Mouse (Mus musculus) testis, postnatal 10 days (tissue): Measurements from ENCODE around the gene Prkag2.

ENCODE experiments used
- DNase-seq: peaks from one replicate; pipeline ENCODE4 v3.0.0; 2021; ENCODE audit warnings: low spot score

The Prkag2 gene

DNA sequence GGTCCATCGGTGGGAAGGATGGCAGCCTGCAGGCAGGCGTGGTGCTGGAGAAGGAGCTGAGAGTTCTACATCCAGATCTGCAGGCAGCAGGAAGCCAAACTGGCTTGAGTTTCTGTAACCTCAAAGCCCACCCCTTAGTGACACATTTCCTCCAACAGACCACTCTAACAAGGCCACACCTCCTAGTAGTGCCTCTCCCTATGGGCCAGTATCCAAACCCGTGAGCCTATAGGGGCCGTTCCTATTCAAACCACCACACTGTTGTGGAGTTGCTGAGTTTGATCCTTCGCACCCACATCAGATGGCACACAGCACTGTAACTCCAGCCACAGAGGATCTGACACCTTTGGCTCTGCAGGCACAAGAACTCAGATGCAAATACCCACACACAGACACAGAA, 185.3 kb downstream of the Prkag2 start:
- DNase-seq, result no peak

DNA sequence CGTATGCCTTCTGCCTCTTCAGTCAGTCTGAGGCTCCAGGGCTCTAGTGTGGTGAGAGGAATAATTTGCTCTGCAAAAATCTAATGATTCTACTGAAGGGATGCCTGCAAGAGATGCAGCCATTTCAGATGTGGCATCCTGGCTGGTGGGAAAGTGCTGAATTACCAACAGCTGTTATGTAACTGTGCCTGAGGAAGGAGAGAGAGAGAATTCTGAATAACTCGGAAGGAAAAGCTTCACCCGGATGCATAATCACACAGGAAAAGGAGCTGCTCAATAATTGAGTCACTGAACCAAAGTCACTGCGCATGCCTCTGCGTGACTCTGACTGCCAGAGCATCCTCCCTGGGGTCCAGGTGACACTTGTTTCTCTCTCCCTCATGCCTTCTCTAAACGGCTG, 186.8 kb downstream of the Prkag2 start:
- DNase-seq, result no peak

DNA sequence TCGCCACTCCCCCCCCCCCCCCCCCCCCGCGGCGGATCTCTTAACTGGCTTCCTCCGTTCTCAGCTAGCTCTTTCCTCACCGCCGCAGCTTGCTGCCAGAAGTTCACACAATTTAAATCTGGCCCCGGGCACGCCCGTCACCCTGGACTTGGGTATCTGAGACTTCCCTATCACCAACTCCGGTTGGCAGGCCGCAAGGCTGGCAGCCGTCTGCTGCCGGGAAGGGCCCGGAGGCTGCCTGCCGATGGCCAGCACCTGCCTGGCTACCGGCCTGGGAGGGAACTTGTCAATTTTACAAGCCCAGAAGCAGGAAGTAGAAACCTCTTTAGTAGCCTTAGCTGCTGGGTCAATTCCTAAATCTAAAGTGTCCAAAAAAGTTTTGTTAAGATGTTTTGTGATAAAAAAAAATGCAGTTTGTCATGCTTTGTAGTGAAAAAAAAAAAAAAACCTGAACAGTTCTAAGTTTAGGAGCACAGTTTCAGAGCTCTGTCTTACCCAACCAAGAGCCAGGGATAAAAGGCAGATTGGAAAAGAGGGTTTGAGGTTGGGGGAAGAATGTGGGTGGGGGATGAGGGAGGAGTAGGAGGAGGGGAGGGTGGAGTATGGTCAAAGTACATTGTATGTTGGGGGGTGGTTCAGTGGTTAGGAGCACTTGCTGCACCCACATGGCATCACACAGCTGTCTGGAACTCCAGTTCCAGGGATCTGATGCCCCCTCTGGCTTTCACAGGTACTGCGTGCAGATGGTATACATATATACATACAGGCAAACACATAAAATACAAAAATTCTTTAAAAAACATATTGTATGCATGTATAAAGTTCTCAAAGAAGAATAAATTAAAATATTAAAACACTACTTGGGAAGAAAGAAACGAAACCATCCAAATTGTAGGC, 191.4 kb downstream of the Prkag2 start:
- peak; percentile 59 for DNase-seq

- peak; percentile 90 for DNase-seq
These were observed 192.2 kb downstream of the Prkag2 start for GRCm38 (mm10) chr5:24908141-24908819.

GRCm38 (mm10) chr5:24907737-24908136, 192.7 kb downstream of the Prkag2 start:
- no peak for DNase-seq

- DNase-seq, result no peak
These were observed 193.6 kb downstream of the Prkag2 start for GRCm38 (mm10) chr5:24906844-24907243.

- no peak for DNase-seq
These were observed 195.5 kb downstream of the Prkag2 start for GRCm38 (mm10) chr5:24904941-24905340.

DNA sequence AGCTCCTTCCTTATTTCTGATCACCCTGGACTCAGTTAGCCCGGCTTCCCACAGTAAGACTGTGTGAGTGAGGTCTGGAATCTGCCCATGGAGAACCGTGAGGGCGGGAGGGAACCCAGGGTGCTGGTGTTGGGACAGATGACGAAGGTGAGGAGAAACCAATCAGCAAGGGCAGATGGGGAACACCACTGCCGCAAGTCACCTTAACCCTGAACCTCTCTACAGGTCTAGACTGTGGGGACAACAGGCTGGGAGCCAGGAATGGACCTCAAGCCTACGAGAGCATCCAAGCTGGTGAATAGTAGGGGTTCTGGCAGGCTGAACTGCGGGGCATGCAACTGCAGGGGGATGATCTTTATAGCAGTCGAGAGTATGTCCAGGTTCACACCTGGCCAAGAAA, 196.0 kb downstream of the Prkag2 start:
- DNase-seq, result no peak

DNA sequence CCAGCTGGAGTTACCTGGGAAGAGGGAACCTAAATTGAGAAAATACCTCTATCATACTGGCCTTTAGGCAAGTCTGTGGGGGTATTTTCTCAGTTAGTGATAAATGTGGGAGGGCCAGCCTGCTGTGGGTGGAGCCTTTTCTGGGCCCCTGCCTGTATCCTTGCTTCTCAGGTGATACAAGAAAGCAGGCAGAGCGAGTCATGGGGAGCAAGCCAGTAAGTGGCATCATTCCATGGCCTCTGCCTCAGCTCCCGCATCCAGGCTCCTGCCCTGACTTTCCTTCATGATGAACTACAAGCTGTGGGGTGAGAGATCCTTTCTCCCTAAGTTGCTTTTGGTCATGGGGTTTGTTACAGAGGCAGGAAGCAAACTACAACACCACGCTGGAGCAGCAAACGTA, 196.4 kb downstream of the Prkag2 start:
- DNase-seq, result no peak

GRCm38 (mm10) chr5:24902835-24903234, 197.6 kb downstream of the Prkag2 start:
- no peak for DNase-seq

DNA sequence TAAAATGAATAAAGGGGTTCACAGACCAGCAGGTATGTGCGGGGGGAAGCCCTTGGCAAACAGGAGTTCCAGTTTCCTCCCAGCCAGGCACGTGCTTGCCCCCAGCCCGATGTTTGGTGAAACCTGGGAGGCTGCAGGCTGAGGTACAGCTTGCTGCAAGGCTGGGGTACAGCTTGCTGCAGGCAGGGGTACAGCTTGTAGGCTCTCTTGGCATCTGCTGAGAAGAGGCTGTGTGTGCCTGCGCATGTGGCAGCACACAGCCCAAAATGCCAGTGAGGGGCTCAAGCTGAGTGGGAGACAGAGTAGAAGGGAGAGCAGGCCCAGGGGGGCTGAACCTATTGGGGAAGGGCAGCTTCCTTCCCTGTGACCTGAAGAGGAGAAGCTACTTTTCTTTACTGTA, 204.8 kb downstream of the Prkag2 start:
- DNase-seq, result no peak

DNA sequence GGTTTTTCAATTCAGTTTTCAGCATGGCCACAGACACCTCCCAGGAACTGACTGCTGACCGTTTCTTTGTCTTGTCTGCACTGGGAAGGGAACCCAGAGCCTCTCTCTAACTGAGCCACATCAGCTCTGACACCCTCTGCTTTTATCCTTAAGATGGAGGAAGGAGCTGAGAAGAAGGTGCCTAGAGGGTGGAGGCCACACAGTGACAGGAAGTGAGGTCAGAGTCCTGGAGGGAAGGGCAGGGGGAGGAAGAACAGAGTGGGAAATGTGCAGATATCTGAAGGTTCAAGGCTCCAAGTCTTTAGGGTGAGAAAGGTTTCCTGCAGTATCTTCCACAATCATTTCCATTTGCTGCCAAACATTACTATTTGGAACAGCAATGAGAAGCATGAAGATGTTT, 205.6 kb downstream of the Prkag2 start:
- DNase-seq, result no peak

GRCm38 (mm10) chr5:24892461-24892860, 208.0 kb downstream of the Prkag2 start:
- DNase-seq, result no peak

- DNase-seq, result no peak
These were observed 210.6 kb downstream of the Prkag2 start for GRCm38 (mm10) chr5:24889860-24890259.

DNA sequence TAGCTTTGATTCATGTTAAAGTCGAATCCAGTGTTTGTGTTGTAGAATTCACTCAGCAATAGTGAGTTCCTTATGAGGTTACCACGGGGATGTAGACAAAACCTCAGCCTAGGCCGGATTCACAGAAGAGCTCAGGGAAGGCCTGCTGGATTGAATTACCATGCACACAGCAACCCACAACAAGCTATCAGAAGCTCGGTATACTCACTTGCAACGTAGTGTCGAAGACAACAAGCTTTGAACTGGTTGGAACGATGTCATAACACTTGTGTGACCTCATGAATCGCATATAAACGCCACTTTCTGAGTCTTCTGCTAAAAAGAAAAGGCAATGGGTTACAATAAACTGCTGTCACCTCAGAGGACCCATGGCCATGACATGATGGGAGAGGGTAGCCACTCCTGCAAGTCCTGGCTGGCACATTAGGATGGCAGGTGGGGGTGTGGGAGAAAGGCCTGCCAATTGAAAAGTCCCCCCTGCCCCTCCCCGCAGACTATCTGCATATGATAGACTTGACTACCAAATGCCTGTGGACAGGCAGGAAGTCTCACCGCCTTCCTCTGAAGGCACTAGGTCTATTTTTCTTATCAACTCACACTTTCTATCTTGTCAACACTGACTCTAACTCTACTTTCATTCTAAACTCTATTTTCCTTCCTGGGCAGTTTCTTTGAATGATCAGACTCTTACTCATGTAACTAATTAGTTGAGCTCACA, 211.4 kb downstream of the Prkag2 start:
- no peak for DNase-seq

DNA sequence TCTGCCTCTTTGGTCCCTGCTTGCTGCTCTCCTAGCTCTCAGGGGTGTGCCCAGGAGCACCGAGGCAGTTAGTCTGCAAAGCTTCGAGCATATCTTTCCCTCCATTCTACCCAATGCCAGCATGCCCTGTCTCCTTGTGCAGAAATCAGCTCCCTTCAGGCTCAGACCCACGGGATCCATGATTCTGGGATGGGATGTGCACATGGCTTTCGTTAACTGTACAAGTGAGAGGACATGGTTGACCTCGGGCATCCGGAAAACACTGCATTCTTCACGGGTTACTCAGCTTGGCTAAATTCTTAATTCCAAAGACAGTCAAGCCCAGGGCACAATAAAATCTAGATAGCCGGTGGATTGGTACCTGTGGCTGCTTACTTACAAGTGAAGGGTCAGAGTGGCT, 213.2 kb downstream of the Prkag2 start:
- DNase-seq, result no peak

- DNase-seq, result no peak
These were observed 221.7 kb downstream of the Prkag2 start for GRCm38 (mm10) chr5:24878713-24879112.

GRCm38 (mm10) chr5:24877836-24878624, 222.4 kb downstream of the Prkag2 start:
- DNase-seq, result no peak

DNA sequence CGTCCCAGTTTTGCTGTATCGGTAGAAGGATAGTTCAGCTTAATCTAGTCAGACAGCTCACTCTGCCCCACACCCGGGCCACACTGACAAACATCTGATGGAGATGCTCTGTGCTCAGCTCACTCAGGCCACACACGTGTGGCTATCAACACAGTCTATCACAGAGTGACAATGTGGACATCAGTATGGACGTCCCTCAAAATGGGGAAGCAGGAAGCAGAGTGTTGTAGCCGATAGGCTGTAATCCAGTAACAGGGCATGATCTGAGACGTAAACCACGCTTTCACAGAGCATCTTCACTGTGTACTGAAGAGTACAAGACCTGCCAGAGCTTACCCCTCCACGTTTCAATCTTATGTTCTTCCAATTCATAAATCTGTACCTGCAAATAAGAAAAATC, 223.8 kb downstream of the Prkag2 start:
- DNase-seq, result no peak

- no peak for DNase-seq
These were observed 226.3 kb downstream of the Prkag2 start for GRCm38 (mm10) chr5:24874111-24874510.

GRCm38 (mm10) chr5:24873221-24873620, 227.2 kb downstream of the Prkag2 start:
- DNase-seq, result no peak

GRCm38 (mm10) chr5:24871276-24871675, 229.2 kb downstream of the Prkag2 start:
- DNase-seq, result no peak
